Comparison of ENCODE assay signal across 8 mouse cellular contexts in the genomic region with DNA sequence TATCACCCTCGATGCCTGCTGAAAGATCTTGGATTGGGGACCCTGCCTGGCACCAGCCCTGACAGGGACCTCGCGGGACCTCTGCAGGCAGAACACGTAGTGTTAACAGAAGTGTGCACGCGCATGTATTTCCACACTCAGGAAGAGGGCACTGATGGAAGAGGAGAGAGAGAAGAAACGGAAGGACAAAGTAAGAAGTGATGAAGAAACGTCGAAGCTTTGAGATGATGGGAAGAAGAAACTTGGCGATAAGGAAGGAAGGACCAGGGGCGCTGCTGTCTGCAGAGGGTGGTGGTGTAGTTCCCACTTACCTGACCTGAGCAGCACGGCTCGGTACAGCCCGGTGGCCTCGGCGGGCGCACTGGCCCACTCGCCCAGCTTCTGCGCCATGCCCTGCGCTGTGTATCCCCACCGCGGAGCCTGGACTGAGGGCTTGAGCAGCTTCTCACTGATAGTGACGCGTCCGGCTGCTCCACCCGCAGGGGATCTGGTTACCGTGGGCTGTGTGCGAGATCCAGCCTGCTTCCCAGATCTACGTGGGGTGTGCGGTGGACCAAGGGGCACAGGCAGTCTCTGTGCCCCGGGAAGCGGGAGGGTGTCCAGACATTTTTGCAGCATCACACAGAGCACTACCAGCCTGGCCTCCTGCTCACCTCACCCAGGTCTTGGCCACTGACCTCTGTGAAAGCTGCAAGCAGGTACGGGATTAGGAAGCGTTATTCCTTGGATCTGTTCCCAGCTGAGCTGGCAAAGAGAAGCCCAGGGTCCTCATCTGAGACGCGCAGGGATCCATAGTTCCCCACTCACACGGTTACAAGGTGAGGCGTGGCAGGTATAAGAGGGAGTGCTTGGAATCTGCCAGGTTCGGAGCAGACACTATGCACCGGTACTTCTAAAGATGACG. TPM values are rescaled to one million over a fixed set of nuclear protein-coding genes. Genes with fewer than 3 reads are reported as not detected.
A peak's percentile ranks its signal among the peaks of the same experiment; 100 is the strongest.
DNase-seq lines count a peak whose midpoint lies in the region; ATAC-seq and TF ChIP-seq lines count a peak whose summit lies in the region.

A gene (minus strand): TSS at position 830 of the 904 bp plus-strand sequence.

- H3K9me3 ChIP-seq in forebrain, postnatal 0 days (ENCODE audit: low read length), result no peaks in the 10 kb centered on the region
- no peaks in the 10 kb centered on the region for H3K9me3 ChIP-seq in neural tube, embryonic 12.5 days

- no peak within 1 kb of the TSS for H3K27ac ChIP-seq in left cerebral cortex, adult 2 months
- H3K27ac ChIP-seq in forebrain, postnatal 0 days (ENCODE audit: low read depth, low read length), result no peak within 1 kb of the TSS
- no peak within 1 kb of the TSS for H3K27ac ChIP-seq in neural tube, embryonic 12.5 days

- peaks cover 6% of the 10 kb centered on the region for H3K4me1 ChIP-seq in forebrain, postnatal 0 days (ENCODE audit: insufficient read depth)
- peaks cover 17% of the 10 kb centered on the region; the same call in 1 of the 2 replicates for H3K4me1 ChIP-seq in neural tube, embryonic 12.5 days

- intact Hi-C loops in left cerebral cortex, adult 2 months (cut with DNase I), result loop anchor here (2.0 kb wide), 1 partner anchor 19 kb away; no protein-coding TSS in a partner anchor

- H3K9ac ChIP-seq in forebrain, postnatal 0 days, result 0 out of 2 replicates have a peak within 1 kb of the TSS, but pooled peaks have one; percentile 3
- H3K9ac ChIP-seq in neural tube, embryonic 12.5 days, result no peak within 1 kb of the TSS

- DNase-seq in left cerebral cortex, adult 2 months (ENCODE audit: extremely low spot score in 1 of 2, low spot score in 2 of 2), result no peak
- no peak for DNase-seq in left cerebral cortex, adult 11 months (ENCODE audit: low spot score)
- no peak for DNase-seq in forebrain, postnatal 0 days
- DNase-seq in layer of hippocampus, postnatal 36 days, result no peak
- DNase-seq in spleen, postnatal 36 days (ENCODE audit: low spot score in 2 of 2), result no peak
- no peak for DNase-seq in thymus, postnatal 10 days (ENCODE audit: low spot score in 2 of 2)
- DNase-seq in adrenal gland, postnatal 4 days (ENCODE audit: low spot score in 2 of 2), result no peak

- no peaks in the 10 kb centered on the region for H3K36me3 ChIP-seq in forebrain, postnatal 0 days (ENCODE audit: insufficient read depth)
- H3K36me3 ChIP-seq in neural tube, embryonic 12.5 days, result no peaks in the 10 kb centered on the region

- TF ChIP-seq CTCF in left cerebral cortex, adult 2 months (IDR thresholded peaks at IDR 0.05), result no peak
- TF ChIP-seq CTCF in forebrain, postnatal 0 days (IDR thresholded peaks at IDR 0.05; ENCODE audit: low read depth), result no peak

- ATAC-seq in forebrain, postnatal 0 days, result peak; percentile 33; the same call in 1 of the 2 replicates
- ATAC-seq in neural tube, embryonic 12.5 days (ENCODE audit: low FRiP score, low read depth), result peak; percentile 69

- peak within 1 kb of the TSS; percentile 14 for H3K4me3 ChIP-seq in left cerebral cortex, adult 2 months
- peak within 1 kb of the TSS; percentile 28 for H3K4me3 ChIP-seq in forebrain, postnatal 0 days (ENCODE audit: low read depth, low read length)
- H3K4me3 ChIP-seq in neural tube, embryonic 12.5 days, result peak within 1 kb of the TSS; percentile 27

- peaks cover 19% of the 10 kb centered on the region for H3K27me3 ChIP-seq in forebrain, postnatal 0 days (ENCODE audit: insufficient read depth, low read length)
- peaks cover 46% of the 10 kb centered on the region for H3K27me3 ChIP-seq in neural tube, embryonic 12.5 days (replicated peaks)

- WGBS in forebrain, postnatal 0 days, result 13% methylated on average over 41 of the region's 41 CpGs
- WGBS in neural tube, embryonic 12.5 days, result 9% methylated on average over 41 of the region's 41 CpGs

- peak within 1 kb of the TSS; percentile 46 for H3K4me2 ChIP-seq in forebrain, postnatal 0 days (ENCODE audit: low read depth)
- peak within 1 kb of the TSS; percentile 59 for H3K4me2 ChIP-seq in neural tube, embryonic 12.5 days (replicated peaks)

RNA-seq across cellular contexts. Expression of the gene that starts here (rescaled TPM):
- 100 to 1,000 TPM; 321 to 343 TPM for total RNA-seq in left cerebral cortex, adult 2 months (2021)
- 15.5 and 23.5 TPM in 2 replicates for total RNA-seq in forebrain, postnatal 0 days (2014; rRNA removed)
- polyA plus RNA-seq in forebrain, postnatal 0 days (2015; fragmentation: Nextera tagmentation; extraction: Ambion mirVana), result 2.0 and 2.8 TPM in 2 replicates
- total RNA-seq in layer of hippocampus, postnatal 36 days (2021), result 100 to 1,000 TPM; 250 to 311 TPM
- 0.75 and 1.0 TPM in 2 replicates for polyA plus RNA-seq in neural tube, embryonic 12.5 days (2016; fragmentation: Nextera tagmentation; extraction: Ambion mirVana)
- total RNA-seq in adrenal gland, postnatal 4 days (2021), result 1 to 10 TPM; 1.9 to 4.8 TPM

Comparison
In these comparisons a context has a peak if more than half of its experiments do, and no peak if none do; other contexts are left out.
1. RNA of the gene that starts here (total RNA-seq): 321 to 343 TPM in left cerebral cortex, adult 2 months and 250 to 311 TPM in layer of hippocampus, postnatal 36 days; 15.5 to 23.5 TPM in forebrain, postnatal 0 days and 1.9 to 4.8 TPM in adrenal gland, postnatal 4 days; every median in the first group is over 10 times any median in the second.
2. Peak in every context shown above with its lines, with median percentiles within 50 percentile points of each other: H3K4me3 ChIP-seq.